Mouse (Mus musculus) pancreas, adult 10 weeks (tissue): ENCODE results near the gene Gm10959. TPM values are rescaled to one million over a fixed set of nuclear protein-coding genes. Genes with fewer than 3 reads are reported as not detected.

Experiments used
- polyA plus RNA-seq: library from polyadenylated mRNA; stranded (reverse); fragments of 350-450 nt; fragmentation: Illumina TruSeq; extraction: RNeasy Lipid Tissue Mini Kit (QIAGEN cat#74804); gene quantifications from one replicate; pipeline ENCODE4 v1.2.3, GENCODE M21; 2015; ENCODE audit warnings: low read depth, low replicate concordance; ENCODE audit not compliant: insufficient read depth

Gene Gm10959
- polyA plus RNA-seq: not detected

DNA sequence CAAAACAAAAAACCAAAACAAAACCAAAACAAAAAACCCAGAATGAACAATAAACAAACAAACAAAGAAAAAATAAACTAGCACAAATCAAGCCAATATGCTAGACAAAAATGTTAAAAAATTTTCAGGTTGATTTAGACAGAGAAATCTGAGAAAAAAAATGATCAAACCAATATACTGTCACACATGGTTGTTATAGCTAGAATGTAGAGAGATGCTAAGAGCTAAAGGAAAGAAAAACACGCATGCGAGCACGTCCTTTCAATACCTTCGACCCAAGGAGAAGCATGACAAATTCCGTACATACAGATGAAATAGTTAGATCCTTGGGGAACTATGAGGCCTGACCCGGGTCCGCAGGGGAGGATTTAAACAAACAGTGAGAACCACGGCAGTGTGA lies at the start of gene Gm10959:
Gm10959 (minus strand) TSS at position 101 of the 400 bp plus-strand sequence.

DNA sequence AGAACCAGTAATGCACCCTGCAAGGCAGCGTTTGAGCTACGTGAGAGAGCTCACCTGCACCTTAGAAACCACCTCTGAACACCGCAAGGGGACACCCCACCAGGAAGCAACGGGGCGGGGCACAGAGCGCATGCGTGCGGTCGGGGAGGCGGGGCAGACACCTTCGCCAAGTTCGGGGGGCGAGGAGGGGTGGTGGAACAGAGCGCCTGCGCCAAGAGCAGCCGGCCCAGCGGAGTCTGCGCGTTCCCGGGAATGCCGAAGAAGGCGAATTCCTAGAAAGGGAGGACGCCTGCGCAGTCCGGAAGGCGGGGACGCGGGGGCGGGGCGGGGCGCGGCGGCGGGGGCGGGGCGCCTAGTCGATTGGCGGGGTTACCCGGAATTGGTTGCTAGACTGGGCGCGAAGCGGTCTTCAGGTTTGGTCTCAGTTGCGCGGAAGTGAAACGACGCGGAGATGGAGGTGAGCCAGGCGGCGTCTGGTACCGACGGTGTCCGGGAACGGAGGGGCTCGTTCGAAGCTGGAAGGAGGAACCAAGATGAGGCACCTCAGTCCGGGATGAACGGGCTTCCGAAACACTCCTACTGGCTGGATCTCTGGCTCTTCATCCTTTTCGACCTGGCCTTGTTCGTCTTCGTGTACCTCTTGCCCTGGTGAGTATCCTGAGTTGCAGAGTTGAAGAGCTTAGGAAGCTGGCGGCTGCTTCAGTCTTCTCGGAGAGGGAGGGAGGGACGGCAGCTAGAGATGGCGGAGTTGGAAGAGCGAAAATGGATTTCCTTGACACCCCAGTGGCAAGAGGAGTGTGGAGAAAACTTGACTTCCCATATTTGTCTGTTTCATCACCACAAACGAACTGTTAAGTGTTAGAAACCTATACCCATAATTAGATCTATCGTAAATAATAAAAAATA lies 5.1 kb upstream of the Gm10959 start, which contains the start of gene 1810037I17Rik:
1810037I17Rik (plus strand) TSS at position 195 of the 906 bp plus-strand sequence.

GRCm38 (mm10) chr3:122894772-122895171 lies 24.4 kb downstream of the Gm10959 start, which contains the start of gene Fabp2:
Gene Fabp2 (plus strand): TSS chr3:122895072.

Other genes with a start within 250 kb of the Gm10959 start
- gene Pde5a, start 190.4 kb downstream of the Gm10959 start, polyA plus RNA-seq: 3.0 TPM
- gene Fabp2, start 24.3 kb downstream of the Gm10959 start, polyA plus RNA-seq: not detected
- 11.5 TPM for gene 1810037I17Rik, start 4.8 kb upstream of the Gm10959 start, polyA plus RNA-seq
- 4.7 TPM for gene Usp53, start 65.2 kb upstream of the Gm10959 start, polyA plus RNA-seq
- not detected for gene Myoz2, start 115.7 kb upstream of the Gm10959 start, polyA plus RNA-seq